Mouse (Mus musculus) intestine, embryonic 15.5 days (tissue): ENCODE data around the gene Slc22a15. TPM values are rescaled to one million over a fixed set of nuclear protein-coding genes. Genes with fewer than 3 reads are reported as not detected.

Experiments used
- ATAC-seq: fragments of 200-750 bp; cut with Nextera tagmentation; 2 replicates; pipeline ENCODE4 v1.8.0; 2017; ENCODE audit warnings: moderate TSS enrichment, moderate library complexity
- H3K27ac ChIP-seq: fragments of 300-500 bp; sonication (generic); 2 replicates; pipeline ENCODE4 v1.5.1; 2015; ENCODE audit warnings: mild to moderate bottlenecking, inconsistent platforms
- H3K27me3 ChIP-seq: fragments of 300-500 bp; sonication (generic); replicated peaks from 2 replicates; pipeline ENCODE4 v1.6.1; 2015; ENCODE audit warnings: inconsistent platforms
- H3K36me3 ChIP-seq: fragments of 300-500 bp; sonication (generic); 2 replicates; pipeline ENCODE4 v1.6.1; 2015; ENCODE audit warnings: inconsistent platforms
- H3K4me1 ChIP-seq: fragments of 300-500 bp; sonication (generic); replicated peaks from 2 replicates; pipeline ENCODE4 v1.6.1; 2015; ENCODE audit warnings: inconsistent platforms
- H3K4me2 ChIP-seq: fragments of 300-500 bp; sonication (generic); replicated peaks from 2 replicates; pipeline ENCODE4 v1.6.1; 2015; ENCODE audit warnings: mild to moderate bottlenecking, inconsistent platforms
- H3K4me3 ChIP-seq: fragments of 300-500 bp; sonication (generic); replicated peaks from 2 replicates; pipeline ENCODE4 v1.5.1; 2015; ENCODE audit warnings: inconsistent platforms
- H3K9ac ChIP-seq: fragments of 300-500 bp; sonication (generic); 2 replicates; pipeline ENCODE4 v1.6.1; 2015; ENCODE audit warnings: inconsistent platforms
- H3K9me3 ChIP-seq: fragments of 300-500 bp; sonication (generic); 2 replicates; pipeline ENCODE4 v1.6.1; 2016; ENCODE audit warnings: inconsistent platforms
- WGBS: fragments of 180-500 bp; shearing (Covaris S2); methylation state at CpG from one replicate; pipeline ENCODE4 v1.1.7; 2015; 5-methylcytosine and 5-hydroxymethylcytosine counted together
- polyA plus RNA-seq: library from polyadenylated mRNA; unstranded; fragments of >200 nt; fragmentation: Nextera tagmentation; extraction: Ambion mirVana; gene quantifications from 2 replicates; pipeline ENCODE4 v1.2.1, GENCODE M21; 2015

Gene Slc22a15
- polyA plus RNA-seq, result 6.5 and 6.6 TPM in 2 replicates

DNA sequence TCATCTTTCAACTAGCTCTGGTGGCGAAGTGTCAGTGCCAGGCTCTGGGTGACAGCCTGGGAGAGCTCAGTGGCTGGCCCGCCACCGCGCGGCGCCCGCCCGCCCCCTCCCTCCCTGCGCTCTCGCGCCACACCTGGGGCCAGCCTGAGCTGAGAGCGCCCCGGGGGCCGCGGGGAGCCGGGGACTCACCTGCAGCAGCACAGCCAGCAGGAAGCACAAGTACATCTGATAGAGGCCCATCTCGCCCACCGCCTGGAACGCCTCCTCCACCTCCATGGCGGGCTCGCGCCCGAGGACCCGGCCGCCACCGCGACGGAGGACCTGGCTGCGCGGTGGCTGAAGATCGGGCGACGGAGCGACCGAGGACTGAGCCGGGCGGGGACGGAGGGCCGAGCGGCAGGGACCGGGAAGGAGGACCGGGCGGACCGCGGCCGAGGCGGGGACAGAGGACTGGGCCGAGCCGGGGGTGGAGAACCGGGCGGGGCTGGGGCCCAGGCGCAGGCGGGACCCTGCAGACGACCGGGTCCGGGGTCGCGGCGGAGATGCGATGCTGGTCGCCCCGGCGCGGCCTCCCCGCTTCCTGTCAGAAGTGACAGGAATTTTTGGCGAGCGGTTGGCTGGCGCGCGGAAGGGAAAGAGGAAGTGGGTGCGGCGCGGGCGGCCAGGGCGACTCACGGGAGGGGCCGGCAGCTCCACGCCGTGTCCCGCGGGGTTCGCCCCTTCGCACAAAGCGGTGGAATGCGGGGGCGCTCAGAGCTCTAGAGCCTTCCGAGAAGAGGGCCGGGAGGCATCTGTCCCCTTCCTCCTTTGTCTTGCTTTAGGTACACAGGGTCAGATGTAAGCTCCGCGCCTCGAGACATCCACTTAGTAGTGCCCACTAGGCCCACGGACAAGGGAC, at the start of gene Slc22a15:
Gene Slc22a15, minus strand, starts transcription at position 611 of the 898 bp plus-strand sequence.
- Histone ChIP-seq H3K4me2 (peak within 1 kb of the TSS; percentile 84), H3K9ac (peak within 1 kb of the TSS; percentile 86), H3K27ac (peak within 1 kb of the TSS; percentile 92), H3K4me3 (peak within 1 kb of the TSS; percentile 84), H3K4me1 (peaks cover 4% of the 10 kb centered on the region; the same call in 1 of the 2 replicates), H3K27me3 (no peaks in the 10 kb centered on the region), H3K36me3 (0 out of 2 replicates have a peak, but pooled peaks cover 2% of the 10 kb centered on the region), H3K9me3 (no peaks in the 10 kb centered on the region)
- peak; percentile 93 for ATAC-seq
- WGBS, result under 1% methylated on average over 86 of the region's 92 CpGs

DNA sequence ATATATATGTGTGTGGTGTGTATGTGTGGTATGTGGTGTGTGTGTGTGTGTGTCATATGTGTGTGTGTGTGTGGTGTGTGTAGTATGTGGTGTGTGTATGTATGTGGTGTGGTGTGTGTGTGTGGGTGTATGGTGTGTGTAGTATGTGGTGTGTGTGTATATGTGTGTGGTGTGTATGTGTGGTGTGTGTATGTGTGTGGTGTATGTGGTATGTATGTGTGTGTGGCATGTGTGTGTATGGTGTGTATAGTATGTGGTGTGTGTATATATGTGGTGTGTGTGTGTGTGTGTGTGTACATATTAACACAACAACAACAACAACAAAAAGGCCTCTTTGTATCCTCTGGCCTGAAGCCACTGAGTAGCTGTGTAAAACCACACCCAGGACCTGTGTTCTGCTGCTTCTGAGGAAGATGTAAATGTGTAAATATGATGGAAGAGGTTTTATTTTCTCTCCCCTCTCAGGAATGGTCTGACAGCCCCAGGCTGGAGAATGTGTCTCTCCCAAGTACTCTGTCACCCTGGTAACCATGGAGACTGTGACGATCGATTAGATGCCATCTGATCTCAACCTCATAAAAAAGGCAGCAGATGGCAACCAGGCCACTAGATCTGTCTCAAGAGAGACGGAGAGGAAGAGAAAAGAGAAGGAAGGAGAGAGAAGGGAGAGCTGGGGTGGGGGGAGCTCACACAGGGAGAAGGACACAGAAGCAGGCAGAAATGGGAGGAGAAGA, 42.7 kb upstream of the Slc22a15 start:
- H3K9me3 ChIP-seq, result no peaks in the 10 kb centered on the region
- H3K4me3 ChIP-seq, result no peak overlapping the region
- H3K27me3 ChIP-seq, result no peaks in the 10 kb centered on the region
- H3K36me3 ChIP-seq, result no peaks in the 10 kb centered on the region
- WGBS, result 19% methylated on average over 3 of the region's 3 CpGs
- no peak for ATAC-seq
- no peak overlapping the region for H3K4me2 ChIP-seq
- H3K4me1 ChIP-seq, result no peaks in the 10 kb centered on the region
- H3K9ac ChIP-seq, result no peak overlapping the region
- no peak overlapping the region for H3K27ac ChIP-seq

DNA sequence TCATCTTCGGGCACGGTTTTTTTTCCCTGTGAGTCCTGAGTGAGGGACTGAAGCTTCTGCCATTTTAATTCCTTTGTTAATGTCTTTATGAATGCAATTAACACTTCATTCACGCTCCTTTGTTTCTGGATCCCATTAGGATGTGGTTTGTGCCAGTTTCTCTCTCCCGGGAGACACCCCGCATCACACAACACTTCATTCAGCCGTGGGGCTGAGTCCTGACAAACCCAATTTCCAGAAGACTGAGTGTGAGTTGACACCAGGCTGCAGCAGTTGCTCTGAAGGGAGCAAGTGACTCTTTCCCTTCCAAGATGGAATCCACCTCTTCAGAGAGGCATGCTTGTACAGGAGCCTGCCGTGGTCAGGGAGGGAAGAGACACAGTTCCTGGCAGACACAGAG, 40.1 kb upstream of the Slc22a15 start:
- Histone ChIP-seq H3K4me2 (no peak overlapping the region), H3K9ac (no peak overlapping the region), H3K36me3 (no peaks in the 10 kb centered on the region), H3K4me1 (no peaks in the 10 kb centered on the region), H3K27ac (no peak overlapping the region), H3K27me3 (no peaks in the 10 kb centered on the region), H3K9me3 (no peaks in the 10 kb centered on the region), H3K4me3 (no peak overlapping the region)
- ATAC-seq, result no peak
- WGBS, result 77% methylated on average over 7 of the region's 7 CpGs

DNA sequence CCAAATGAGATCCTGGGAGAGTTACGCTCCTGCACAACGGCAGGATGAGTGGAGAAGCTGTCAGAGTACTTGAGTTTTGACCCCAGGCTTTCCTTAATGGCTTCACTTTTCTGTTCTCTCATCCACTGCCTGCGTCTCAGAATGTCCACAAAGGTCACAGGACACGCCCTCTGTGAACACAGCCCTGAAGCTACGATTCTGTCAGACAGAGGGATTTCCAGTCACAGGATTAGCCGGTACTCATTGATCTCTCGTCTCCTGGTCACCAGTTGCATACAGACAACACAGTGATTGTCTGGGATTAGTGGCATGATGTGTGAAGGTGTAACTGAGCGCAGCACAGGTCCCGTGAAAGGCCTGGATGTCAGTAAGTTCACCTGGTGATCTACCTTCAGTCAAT, 39.2 kb upstream of the Slc22a15 start:
- Histone ChIP-seq H3K9ac (no peak overlapping the region), H3K36me3 (no peaks in the 10 kb centered on the region), H3K4me1 (no peaks in the 10 kb centered on the region), H3K4me3 (no peak overlapping the region), H3K27me3 (no peaks in the 10 kb centered on the region), H3K4me2 (no peak overlapping the region), H3K9me3 (no peaks in the 10 kb centered on the region), H3K27ac (no peak overlapping the region)
- no peak for ATAC-seq
- 26% methylated on average over 9 of the region's 9 CpGs for WGBS

DNA sequence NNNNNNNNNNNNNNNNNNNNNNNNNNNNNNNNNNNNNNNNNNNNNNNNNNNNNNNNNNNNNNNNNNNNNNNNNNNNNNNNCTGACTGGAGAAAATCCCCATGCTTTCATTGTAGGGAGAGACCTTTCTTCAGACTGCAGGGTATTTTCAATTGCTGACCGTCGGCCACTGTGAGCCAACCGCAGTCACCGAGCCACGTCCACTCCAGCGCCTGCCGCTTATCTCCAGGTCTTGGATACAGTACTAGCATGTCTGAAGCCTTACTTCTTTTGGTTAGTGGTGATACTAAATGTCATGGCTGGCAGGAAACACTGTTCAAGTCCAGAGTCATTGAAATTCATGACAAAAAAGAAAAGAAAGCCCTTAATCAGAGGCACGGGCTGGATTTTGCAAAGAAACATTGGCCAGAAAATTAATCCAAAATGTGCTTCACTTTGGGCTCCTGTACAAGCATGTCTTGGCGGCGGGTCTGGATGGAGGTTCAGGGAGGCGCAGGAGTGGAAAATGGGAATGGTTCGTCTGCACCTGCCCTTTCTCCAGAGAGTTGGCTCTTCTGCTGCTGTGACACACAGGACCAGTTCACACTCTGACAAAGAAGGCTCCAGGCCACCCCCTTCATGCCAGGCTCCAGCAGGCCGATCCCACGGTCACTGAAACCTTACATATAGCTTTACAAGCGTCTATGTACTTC, 37.0 kb upstream of the Slc22a15 start:
- Histone ChIP-seq H3K27me3 (no peaks in the 10 kb centered on the region), H3K4me2 (no peak overlapping the region), H3K4me1 (no peaks in the 10 kb centered on the region), H3K4me3 (no peak overlapping the region), H3K9ac (no peak overlapping the region), H3K36me3 (no peaks in the 10 kb centered on the region), H3K9me3 (no peaks in the 10 kb centered on the region), H3K27ac (no peak overlapping the region)
- WGBS, result 95% methylated on average over 15 of the region's 15 CpGs
- no peak for ATAC-seq

DNA sequence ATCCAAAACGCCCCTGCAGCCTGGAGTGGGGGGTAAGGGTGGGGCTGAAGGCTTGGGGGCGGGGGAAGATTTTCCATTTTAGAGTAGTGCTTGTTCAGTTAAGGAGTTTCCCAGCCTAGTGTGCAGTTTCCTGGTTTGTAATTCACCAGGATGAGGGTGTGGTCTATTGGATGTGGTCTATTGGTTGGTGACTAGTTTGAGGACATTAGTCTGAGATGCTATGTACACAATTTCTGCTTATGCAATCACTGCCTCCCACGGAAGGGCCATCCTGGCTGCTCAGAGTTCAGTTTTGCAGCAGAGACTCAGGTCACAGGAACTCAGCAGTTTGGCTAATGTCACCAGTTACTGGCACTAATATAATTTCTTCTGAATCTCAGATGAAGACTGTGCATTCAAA, 33.8 kb upstream of the Slc22a15 start:
- no peak overlapping the region for H3K9ac ChIP-seq
- WGBS, result 65% methylated on average over 3 of the region's 3 CpGs
- H3K4me2 ChIP-seq, result no peak overlapping the region
- no peak overlapping the region for H3K4me3 ChIP-seq
- H3K27me3 ChIP-seq, result no peaks in the 10 kb centered on the region
- H3K27ac ChIP-seq, result no peak overlapping the region
- H3K4me1 ChIP-seq, result no peaks in the 10 kb centered on the region
- H3K9me3 ChIP-seq, result no peaks in the 10 kb centered on the region
- no peaks in the 10 kb centered on the region for H3K36me3 ChIP-seq
- peak; percentile 43; the same call in 1 of the 2 replicates for ATAC-seq

DNA sequence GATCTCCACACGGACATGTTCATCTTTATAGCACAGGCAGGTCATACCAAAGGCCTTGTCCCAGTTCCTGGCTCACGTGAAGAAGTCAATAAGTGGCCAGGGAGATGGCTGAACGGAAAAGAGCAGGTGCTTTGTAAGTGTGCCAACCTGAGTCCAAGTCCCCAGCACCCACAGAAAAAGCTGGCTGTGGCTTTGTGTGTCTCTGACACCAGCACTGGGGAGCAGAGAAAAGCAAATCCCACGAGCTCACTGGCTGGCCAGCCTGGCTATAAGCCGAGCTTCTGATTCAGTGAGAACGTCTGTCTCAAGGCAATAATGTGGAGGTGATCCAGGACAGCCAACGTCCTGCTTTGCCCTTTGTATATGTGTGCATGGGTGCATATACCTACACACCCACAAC, 29.3 kb upstream of the Slc22a15 start:
- no peak overlapping the region for H3K27ac ChIP-seq

DNA sequence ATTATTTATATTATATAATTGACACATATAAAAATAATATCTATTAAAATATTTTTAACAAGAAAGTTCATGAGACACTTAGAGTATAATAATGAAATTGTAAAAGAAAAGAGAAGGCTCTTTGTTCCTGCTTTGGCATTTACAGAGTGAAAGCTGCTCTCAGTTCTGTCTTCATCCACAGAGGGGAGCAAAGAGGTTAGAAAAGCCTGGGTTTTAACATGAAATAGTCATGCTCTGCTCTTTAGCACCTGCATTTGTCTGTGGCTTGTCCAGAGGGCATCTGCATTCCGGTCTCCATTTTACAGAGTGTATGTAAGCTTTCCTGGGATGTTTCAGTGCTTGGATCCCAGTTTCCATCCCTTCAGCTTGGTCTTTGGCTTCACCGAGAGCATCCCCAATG, 28.3 kb upstream of the Slc22a15 start:
- no peak overlapping the region for H3K4me2 ChIP-seq
- 79% methylated on average over 2 of the region's 2 CpGs for WGBS
- no peak overlapping the region for H3K4me3 ChIP-seq
- no peaks in the 10 kb centered on the region for H3K4me1 ChIP-seq
- no peaks in the 10 kb centered on the region for H3K9me3 ChIP-seq
- no peaks in the 10 kb centered on the region for H3K27me3 ChIP-seq
- H3K36me3 ChIP-seq, result no peaks in the 10 kb centered on the region
- no peak for ATAC-seq
- H3K27ac ChIP-seq, result no peak overlapping the region
- no peak overlapping the region for H3K9ac ChIP-seq

More for the DNA sequence above, 29.3 kb upstream of the Slc22a15 start:
- Histone ChIP-seq H3K36me3 (no peaks in the 10 kb centered on the region), H3K9ac (no peak overlapping the region), H3K4me2 (no peak overlapping the region), H3K4me3 (no peak overlapping the region), H3K27me3 (no peaks in the 10 kb centered on the region), H3K4me1 (no peaks in the 10 kb centered on the region), H3K9me3 (no peaks in the 10 kb centered on the region)
- ATAC-seq, result no peak
- 78% methylated on average over 7 of the region's 7 CpGs for WGBS

DNA sequence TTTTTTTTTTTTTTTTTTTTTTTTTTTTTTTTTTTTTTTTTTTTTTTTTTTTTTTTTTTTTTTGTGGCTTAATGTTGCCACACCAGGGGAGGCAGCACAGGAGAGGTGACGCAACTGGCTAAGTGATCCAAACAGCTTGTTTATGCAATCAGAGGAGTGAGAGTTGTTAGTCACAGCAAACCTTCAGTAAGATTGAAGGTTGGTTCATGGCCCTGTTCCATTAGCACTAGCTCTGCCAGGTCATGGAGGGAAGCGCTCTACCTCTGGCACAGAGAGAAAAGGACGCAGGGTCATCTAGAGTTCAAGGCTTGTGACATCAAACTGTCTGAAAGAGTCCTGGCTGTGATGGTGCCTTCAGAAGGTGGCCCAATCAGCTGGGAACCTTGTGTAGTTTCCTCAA, 24.3 kb upstream of the Slc22a15 start:
- H3K4me2 ChIP-seq, result no peak overlapping the region
- H3K27me3 ChIP-seq, result no peaks in the 10 kb centered on the region
- no peak for ATAC-seq
- H3K9ac ChIP-seq, result no peak overlapping the region
- H3K4me3 ChIP-seq, result no peak overlapping the region
- no peak overlapping the region for H3K27ac ChIP-seq
- no peaks in the 10 kb centered on the region for H3K4me1 ChIP-seq
- 56% methylated on average over 3 of the region's 3 CpGs for WGBS
- H3K36me3 ChIP-seq, result no peaks in the 10 kb centered on the region
- H3K9me3 ChIP-seq, result no peaks in the 10 kb centered on the region

DNA sequence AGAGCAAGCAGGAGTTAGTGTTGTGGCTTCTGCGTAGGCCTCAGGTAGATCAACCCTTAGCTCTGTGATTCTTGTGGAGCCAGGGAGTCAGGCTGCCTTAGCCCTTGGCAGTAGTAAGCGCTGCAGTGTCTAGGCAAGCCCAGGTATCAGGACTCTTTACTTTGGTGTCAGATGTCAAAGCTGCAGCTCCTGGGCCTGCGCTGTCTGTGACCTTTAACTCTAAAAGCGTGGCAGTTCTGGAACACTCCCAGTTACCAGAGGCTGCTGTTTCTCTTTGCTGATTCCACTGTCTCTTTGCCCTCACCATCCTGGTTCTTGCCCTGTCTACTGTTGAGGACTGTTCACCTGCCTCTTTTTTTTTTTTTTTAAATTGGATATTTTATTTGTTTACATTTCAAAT, 23.0 kb upstream of the Slc22a15 start:
- Histone ChIP-seq H3K4me2 (no peak overlapping the region), H3K9ac (no peak overlapping the region), H3K9me3 (no peaks in the 10 kb centered on the region), H3K4me1 (no peaks in the 10 kb centered on the region), H3K36me3 (no peaks in the 10 kb centered on the region), H3K27me3 (no peaks in the 10 kb centered on the region), H3K27ac (no peak overlapping the region), H3K4me3 (no peak overlapping the region)
- no peak for ATAC-seq
- WGBS, result 63% methylated on average over 4 of the region's 4 CpGs

DNA sequence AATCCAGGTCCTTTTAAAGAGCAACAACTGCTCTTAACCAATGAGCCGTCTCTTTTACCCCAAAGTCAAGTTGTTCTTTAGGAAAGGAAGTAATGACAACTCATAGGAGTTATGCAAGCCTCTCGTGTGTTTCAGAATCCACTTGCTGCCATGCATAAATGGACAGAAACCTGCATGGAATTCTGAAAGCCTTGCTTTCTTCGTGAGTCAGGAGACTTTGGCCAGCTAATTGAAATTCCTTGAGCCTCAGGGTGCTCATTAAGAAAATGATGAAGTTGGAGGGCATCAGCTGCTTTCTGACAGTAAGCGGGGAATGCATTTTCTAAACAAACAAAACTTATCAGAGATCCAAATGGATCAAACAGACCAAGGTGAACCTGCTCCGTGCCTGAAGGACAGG, 21.0 kb upstream of the Slc22a15 start:
- Histone ChIP-seq H3K9ac (no peak overlapping the region), H3K4me3 (no peak overlapping the region)
- WGBS, result 73% methylated on average over 5 of the region's 5 CpGs

DNA sequence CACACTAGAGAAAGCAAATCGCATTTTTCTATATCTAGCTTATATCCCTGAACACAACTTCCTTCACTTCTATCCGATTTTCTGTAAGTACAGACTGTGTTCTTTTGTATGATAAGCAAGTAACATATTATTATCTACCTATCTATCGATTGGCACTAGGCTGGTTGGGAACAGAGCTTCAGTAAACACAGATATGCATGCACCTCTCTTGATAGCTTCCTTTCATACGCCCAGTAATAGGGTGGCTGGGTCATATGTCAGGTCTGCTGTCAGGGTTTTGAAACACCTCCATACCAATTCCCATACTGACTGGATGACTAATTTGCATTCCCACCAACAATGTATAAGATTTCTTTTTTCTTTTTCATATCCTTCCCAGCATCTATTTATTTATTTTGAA, 16.2 kb upstream of the Slc22a15 start:
- H3K4me1 ChIP-seq, result no peaks in the 10 kb centered on the region
- H3K27ac ChIP-seq, result no peak overlapping the region
- H3K9ac ChIP-seq, result no peak overlapping the region
- no peak overlapping the region for H3K4me2 ChIP-seq
- no peaks in the 10 kb centered on the region for H3K27me3 ChIP-seq
- no peaks in the 10 kb centered on the region for H3K9me3 ChIP-seq
- 0 out of 2 replicates have a peak, but pooled peaks have one; percentile 23 for ATAC-seq
- H3K4me3 ChIP-seq, result no peak overlapping the region
- whole genome bisulfite sequencing, result 65% methylated on average over 4 of the region's 4 CpGs
- H3K36me3 ChIP-seq, result no peaks in the 10 kb centered on the region

More for the DNA sequence above, 21.0 kb upstream of the Slc22a15 start:
- Histone ChIP-seq H3K9me3 (no peaks in the 10 kb centered on the region), H3K4me2 (no peak overlapping the region), H3K27ac (no peak overlapping the region), H3K4me1 (no peaks in the 10 kb centered on the region), H3K27me3 (no peaks in the 10 kb centered on the region), H3K36me3 (no peaks in the 10 kb centered on the region)
- ATAC-seq, result no peak
